Mouse (Mus musculus) thymus, adult 2 months (tissue): ENCODE measurements around the gene Tent4b.

Source experiments
- CTCF ChIP-seq: fragments of 200-500 bp; IDR thresholded peaks from 2 replicates; pipeline ENCODE4 v1.5.1; 2012; ENCODE audit warnings: mild to moderate bottlenecking, control low read depth, low read length, moderate library complexity, borderline replicate concordance; ENCODE audit not compliant: control insufficient read depth, poor library complexity, insufficient read depth; ENCODE audit errors: extremely low read depth
- POLR2A ChIP-seq: fragments of 200-500 bp; IDR thresholded peaks from 2 replicates; pipeline ENCODE4 v1.6.1; 2012; ENCODE audit warnings: mild to moderate bottlenecking, low read length, control low read depth, moderate library complexity; ENCODE audit not compliant: control insufficient read depth, poor library complexity, insufficient read depth; ENCODE audit errors: extremely low read depth

DNA sequence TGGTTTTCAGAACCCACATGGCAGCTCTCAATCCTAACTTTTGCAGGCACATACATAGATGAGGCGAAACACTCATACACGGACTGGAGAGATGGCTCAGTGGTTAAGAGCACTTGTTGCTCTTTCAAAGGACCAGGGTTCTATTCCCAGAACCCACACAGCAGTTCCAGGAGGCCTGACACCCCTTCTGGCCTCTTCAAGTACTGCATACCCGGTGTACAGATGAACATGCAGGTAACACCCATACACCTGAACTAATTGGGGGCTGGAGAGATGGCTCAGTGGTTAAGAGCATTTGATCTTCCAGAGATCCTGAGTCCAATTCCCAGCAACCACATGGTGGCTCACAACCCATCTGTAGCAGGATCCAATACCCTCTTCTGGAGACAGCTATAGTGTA lies 71.1 kb downstream of the Tent4b start:
- TF ChIP-seq POLR2A (no peak), CTCF (no peak)
